Mouse (Mus musculus): ENCODE results near the gene Ccdc62. TPM values are rescaled to one million over a fixed set of nuclear protein-coding genes. Genes with fewer than 3 reads are reported as not detected.

Gene Ccdc62
- total RNA-seq, 2 experiments from 2014 or later, result 0.62 to 1.5 TPM

DNA sequence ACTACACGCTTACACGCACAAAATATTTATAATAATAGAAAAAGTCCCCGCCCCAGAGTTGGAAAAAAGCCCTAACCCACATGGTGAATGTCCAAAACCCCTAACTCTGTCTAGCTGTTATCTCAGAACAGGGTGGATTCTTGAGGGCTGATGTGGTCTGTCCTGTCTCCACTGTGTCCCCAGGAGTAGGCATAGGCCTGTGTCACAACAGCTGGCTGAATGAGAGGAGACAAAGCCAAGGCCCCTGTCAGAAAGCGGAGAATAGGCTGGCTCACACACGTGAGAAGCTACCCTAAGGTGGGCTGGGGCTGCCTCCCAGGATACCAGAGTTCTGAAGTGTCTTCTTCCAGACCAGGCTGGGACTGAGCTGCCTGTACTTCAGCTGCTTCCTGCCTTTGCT, 47.7 kb downstream of the Ccdc62 start:
- ATAC-seq (ENCODE audit: poor library complexity, severe bottlenecking), result no peak

- no peak; the same call in 1 of the 2 replicates for ATAC-seq (ENCODE audit: poor library complexity, severe bottlenecking)
These were observed 48.9 kb downstream of the Ccdc62 start for GRCm38 (mm10) chr5:123979221-123979979.

- ATAC-seq (ENCODE audit: poor library complexity, severe bottlenecking), result no peak
These were observed 49.5 kb downstream of the Ccdc62 start for GRCm38 (mm10) chr5:123979980-123980369.

- ATAC-seq (ENCODE audit: poor library complexity, severe bottlenecking), result peak; percentile 22
These were observed 50.2 kb downstream of the Ccdc62 start for GRCm38 (mm10) chr5:123980521-123981249.

DNA sequence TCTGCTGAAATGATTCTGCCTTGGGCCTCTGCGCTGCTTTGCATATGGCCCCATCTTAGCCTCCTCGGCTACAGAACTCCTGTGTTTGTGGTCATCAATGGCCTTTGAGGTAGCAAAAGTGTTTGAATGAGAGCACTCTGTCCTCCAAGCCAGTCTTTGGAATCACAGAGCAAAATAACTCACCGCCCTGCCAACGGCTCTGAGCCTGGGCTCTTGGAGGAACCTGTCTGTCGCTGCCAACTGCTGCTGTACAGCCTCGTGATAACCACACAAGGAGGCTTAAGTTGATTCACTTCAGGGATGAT, 50.7 kb downstream of the Ccdc62 start:
- ATAC-seq (ENCODE audit: poor library complexity, severe bottlenecking), result 0 out of 2 replicates have a peak, but pooled peaks have one; percentile 4

DNA sequence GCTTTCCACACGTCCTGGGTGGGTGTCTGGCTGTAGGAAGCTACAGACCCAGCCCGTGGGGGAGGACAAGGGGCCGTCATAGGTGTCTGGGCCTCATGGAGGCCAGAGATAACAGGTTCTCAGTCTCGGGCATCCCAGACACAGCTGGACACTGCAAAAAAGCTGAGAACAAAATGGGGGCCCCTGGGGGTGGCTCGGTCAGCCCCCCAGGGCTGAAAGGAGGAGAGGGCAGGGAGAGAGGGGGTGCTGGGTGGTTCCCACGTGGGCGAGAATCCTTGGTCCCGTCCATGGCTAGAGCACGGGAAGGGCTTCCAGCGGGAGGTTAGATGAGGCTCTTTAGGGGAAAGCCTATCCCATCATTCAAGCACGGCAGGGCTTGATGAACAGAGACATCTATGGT, 52.4 kb downstream of the Ccdc62 start:
- ATAC-seq (ENCODE audit: poor library complexity, severe bottlenecking), result no peak

DNA sequence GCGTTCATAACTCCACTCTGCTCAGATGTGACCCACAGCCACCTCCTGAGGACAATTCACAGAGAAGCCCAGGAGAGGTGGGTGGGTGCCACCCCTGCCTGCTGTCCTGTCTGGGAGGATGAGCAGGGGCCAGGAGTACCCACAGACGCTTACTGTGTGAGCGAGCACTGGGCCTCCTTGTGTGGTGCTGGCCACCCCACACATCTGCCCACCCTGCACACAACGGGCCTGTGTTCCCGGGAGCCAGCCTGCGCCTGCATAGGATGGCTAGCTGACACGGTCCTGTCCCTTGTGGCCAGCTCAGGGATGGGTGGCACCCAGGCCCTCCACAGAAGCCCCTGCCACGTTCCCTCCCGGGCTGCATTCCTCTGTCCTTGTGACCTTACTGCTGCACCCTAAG, 55.0 kb downstream of the Ccdc62 start:
- no peak for ATAC-seq (ENCODE audit: poor library complexity, severe bottlenecking)

GRCm38 (mm10) chr5:123986925-123987324, 56.4 kb downstream of the Ccdc62 start:
- no peak for ATAC-seq (ENCODE audit: poor library complexity, severe bottlenecking)

GRCm38 (mm10) chr5:123987511-123987910, 57.0 kb downstream of the Ccdc62 start:
- no peak for ATAC-seq (ENCODE audit: poor library complexity, severe bottlenecking)

- ATAC-seq (ENCODE audit: poor library complexity, severe bottlenecking), result no peak
These were observed 59.7 kb downstream of the Ccdc62 start for GRCm38 (mm10) chr5:123989941-123990885.

DNA sequence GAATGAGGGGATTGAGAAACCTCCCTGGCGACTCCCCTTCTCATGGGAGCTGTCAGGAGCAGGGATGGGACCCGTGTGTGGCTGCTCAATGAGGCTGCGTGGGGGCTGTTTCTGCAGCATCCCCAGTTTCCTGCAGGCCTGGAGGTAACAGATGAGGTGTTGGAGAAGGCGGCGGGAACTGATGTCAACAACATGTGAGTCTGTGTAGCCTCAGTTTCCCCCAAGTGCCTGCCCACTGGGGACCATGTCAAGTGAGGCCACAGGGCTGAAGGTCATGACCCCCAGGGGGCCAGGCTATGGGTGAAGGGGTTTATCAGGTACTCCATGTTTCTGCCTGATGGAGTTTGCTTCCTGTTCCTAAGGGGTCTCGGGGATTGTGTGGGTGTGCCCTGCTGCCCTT, 60.8 kb downstream of the Ccdc62 start:
- ATAC-seq (ENCODE audit: poor library complexity, severe bottlenecking), result no peak

DNA sequence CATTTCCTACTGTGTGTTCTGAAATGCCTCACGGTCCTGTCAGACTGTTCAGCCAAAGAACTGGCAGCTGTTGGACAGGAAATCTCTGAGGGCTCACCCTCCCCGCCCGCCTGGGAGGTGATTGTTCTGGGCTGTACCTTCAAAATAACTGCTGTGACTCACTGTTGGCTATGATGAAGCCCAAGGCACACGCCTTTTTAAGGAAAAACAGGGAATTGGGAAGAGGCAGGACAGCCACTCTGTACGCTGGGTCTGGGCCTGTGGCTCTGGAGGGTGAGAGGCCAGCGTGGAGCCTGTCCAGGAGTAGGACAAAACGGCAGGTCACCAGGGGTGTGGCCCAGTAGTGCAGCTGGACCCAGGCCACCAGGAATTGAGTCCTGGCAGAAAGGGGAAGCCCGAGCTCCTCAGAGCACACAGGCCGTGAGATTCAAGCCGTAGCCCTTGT, 61.7 kb downstream of the Ccdc62 start:
- peak; percentile 61 for ATAC-seq (ENCODE audit: poor library complexity, severe bottlenecking)

DNA sequence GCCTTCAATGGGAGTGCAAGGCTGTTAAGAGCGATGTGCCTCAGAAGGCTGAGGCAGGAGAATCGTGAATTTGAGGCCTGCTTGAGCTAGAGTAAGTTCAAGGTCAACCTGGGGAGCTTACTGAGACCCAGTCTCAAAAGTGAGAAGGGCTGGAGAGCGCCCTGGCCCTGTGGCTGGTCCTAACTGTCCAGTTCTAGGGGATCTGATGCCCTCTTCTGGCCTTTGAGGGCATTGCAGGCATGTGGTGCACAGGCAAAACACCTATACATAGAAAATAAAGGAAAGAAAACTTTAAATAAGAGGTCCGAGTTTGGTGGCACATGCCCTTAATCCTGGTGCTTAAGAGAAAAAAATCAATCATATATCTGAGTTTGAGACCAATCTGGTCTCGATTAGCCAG, 62.3 kb downstream of the Ccdc62 start:
- ATAC-seq (ENCODE audit: poor library complexity, severe bottlenecking), result peak; percentile 89

- no peak for ATAC-seq (ENCODE audit: poor library complexity, severe bottlenecking)
These were observed 63.0 kb downstream of the Ccdc62 start for GRCm38 (mm10) chr5:123993263-123994036.

- ATAC-seq (ENCODE audit: poor library complexity, severe bottlenecking), result no peak
These were observed 64.0 kb downstream of the Ccdc62 start for GRCm38 (mm10) chr5:123994468-123994867.

DNA sequence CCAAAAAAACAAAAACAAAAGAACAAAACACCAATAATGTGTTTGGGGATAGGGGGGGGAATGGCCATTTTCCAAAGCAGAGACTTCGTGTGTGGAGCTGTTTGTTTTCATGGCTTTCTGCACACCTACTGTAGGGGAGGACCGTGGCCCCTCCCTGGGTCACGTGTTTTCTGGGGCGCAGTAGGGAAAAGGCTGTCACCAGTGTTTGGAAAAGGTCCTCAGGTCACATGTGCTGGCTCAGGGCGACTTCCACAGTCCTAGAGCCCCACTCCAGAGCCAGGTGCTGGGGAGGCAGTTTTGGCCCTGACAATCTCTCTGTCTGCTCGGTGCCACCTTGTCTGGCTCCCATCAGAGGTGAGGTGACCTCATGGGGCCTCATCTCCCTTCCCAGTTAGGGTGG, 64.9 kb downstream of the Ccdc62 start:
- ATAC-seq (ENCODE audit: poor library complexity, severe bottlenecking), result no peak

GRCm38 (mm10) chr5:123996194-123996593, 65.7 kb downstream of the Ccdc62 start:
- no peak for ATAC-seq (ENCODE audit: poor library complexity, severe bottlenecking)

DNA sequence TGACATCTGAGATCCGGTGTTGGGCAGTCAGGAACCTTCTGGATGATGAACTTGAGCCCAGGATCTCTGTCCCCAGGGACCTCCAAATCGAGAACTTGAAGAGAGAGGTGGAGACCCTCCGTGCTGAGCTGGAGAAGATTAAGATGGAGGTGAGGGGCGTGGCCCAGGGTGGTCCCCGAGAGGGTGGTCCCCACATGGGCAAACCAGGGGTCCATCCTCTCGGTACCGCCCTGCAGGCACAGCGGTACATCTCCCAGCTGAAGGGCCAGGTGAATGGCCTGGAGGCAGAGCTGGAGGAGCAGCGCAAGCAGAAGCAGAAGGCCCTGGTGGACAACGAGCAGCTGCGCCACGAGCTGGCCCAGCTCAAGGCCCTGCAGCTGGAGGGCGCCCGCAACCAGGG, 66.2 kb downstream of the Ccdc62 start:
- no peak for ATAC-seq (ENCODE audit: poor library complexity, severe bottlenecking)

- no peak for ATAC-seq (ENCODE audit: poor library complexity, severe bottlenecking)
These were observed 66.8 kb downstream of the Ccdc62 start for GRCm38 (mm10) chr5:123997211-123997751.

GRCm38 (mm10) chr5:123997811-123998210, 67.3 kb downstream of the Ccdc62 start:
- ATAC-seq (ENCODE audit: poor library complexity, severe bottlenecking), result no peak

All from megakaryocyte, adult 5-6 weeks (primary cell).